Mouse (Mus musculus): ENCODE results near the gene Cyp2c23.
A peak's percentile ranks its signal among the peaks of the same experiment; 100 is the strongest.

The Cyp2c23 gene

DNA sequence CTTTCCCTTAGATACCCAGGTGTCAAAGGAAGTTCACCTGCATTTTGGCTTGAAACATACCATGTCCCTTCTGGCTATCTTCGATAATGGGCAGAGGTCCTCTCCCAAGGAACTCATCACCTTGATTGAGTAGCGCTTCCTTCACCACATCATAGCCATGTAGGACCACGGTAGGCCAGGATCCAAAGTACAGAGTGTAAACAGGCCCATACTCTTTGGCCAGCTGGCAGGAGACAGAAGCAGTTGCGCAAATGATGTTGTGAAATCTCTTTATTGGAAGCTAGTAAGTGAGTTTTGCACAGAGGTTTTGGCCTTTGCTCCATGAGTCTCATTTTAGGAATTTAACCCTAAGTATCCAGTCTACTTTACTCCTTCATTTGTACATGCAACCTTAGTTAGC is 7.5 kb downstream of the Cyp2c23 start:
- peak; percentile 69 for DNase-seq

GRCm38 (mm10) chr19:44019739-44020138 is 9.3 kb downstream of the Cyp2c23 start:
- no peak for DNase-seq

DNA sequence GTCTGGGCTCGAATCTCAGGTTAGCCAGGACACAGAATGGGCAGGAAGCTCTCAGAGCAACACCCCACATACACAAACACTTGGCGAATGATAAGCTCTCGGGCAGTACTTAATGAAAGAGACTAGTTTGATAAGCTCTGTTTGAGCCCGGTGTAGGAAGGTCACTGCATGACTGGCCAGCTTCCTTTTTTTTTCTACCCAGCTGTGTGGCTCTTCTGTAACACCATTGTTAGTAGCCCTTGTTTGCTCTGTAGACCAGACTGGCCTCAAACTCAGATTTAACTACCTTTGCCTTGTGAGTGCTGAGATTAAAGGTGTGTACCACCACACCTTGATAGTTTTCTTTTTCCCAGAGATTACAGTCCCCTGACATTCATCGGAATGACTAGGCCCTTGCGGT is 15.1 kb downstream of the Cyp2c23 start:
- no peak for DNase-seq

- DNase-seq = peak; percentile 58
Measured at GRCm38 (mm10) chr19:44008784-44009183, 20.2 kb downstream of the Cyp2c23 start.

- no peak for DNase-seq
Measured at GRCm38 (mm10) chr19:44007186-44007585, 21.8 kb downstream of the Cyp2c23 start.

DNA sequence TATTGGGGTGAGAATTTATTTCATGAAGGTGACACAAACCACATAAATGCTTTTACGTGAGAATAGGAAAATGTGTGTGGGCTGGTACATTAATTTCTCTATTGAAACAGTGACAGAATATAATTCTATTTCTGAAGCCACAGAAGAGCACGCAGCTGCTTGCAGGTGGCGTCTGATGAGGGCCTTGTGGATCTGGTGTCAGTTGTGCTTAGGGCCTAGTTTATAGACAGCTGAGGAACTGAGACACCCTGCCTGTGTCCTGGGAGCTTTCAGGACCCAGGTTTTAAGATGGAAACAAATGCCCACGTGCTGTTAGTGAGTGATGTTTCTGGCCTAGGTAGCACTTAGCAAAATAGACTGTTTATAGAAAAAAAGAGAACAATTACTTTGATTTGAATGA is 24.0 kb downstream of the Cyp2c23 start:
- no peak for DNase-seq

- no peak for DNase-seq
Measured at GRCm38 (mm10) chr19:44004261-44004660, 24.7 kb downstream of the Cyp2c23 start.

DNA sequence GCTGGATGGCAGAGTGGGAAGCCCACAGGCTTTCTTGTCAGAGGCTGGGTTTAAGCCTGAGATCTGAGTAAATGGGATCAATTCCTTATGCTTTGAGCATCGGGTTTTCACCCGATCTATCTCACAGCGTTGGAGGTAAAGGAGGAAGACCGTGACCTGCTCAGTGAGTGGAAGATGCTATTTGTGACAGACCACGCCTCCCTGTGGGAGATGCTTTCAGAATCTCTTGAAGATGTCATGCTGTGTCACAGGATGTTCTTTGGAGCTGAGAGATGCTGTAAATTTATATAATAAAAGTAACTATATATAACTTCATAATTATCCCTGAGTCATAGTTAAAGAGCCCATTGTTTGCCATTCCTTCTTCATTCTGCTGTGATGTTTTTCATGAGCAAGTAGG is 28.3 kb downstream of the Cyp2c23 start:
- DNase-seq = no peak

- DNase-seq = no peak
Measured at GRCm38 (mm10) chr19:44000061-44000460, 28.9 kb downstream of the Cyp2c23 start.

- no peak for DNase-seq
Measured at GRCm38 (mm10) chr19:43998802-43999527, 30.0 kb downstream of the Cyp2c23 start.

DNA sequence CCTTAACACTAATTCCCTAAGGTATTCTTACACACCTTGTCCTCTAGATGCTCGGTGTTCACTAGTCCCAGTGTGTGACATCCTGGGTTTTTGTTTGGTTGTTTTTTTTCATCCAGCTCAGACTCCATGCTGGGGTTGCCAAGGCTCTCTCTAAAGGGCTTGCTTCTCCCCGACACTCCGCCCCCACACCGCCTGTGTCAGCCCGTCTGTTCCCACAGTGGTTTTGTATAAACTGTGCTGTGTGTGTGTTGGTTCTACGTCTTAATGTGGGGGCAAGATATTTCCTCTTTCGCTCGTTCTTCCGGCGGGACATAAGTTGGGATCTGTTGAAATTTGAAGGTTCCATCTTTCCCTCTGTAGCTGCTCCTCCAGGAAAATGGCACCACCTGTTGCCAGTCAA is 30.9 kb downstream of the Cyp2c23 start:
- no peak for DNase-seq

- peak; percentile 18 for DNase-seq
Measured at GRCm38 (mm10) chr19:43995427-43995826, 33.6 kb downstream of the Cyp2c23 start.

DNA sequence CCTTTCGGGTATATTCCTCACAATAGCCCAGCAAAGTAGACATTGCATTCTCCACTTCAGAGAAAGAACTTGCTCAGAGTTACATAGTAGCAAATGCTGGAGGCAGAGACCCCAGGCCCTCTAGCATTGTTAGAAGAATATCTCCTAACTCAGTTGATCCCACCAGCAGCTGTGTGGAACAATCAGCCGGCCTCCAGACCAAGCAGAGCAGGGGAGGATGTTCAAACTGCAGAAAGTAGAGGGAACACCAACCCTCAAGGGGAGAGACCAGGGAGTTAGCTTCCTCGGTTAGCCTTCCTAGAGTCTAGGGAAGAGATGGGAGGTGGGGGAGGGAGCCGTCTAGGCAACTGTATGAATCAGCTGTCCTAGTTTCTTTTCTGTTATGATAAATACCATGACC is 36.5 kb downstream of the Cyp2c23 start:
- DNase-seq = no peak

DNA sequence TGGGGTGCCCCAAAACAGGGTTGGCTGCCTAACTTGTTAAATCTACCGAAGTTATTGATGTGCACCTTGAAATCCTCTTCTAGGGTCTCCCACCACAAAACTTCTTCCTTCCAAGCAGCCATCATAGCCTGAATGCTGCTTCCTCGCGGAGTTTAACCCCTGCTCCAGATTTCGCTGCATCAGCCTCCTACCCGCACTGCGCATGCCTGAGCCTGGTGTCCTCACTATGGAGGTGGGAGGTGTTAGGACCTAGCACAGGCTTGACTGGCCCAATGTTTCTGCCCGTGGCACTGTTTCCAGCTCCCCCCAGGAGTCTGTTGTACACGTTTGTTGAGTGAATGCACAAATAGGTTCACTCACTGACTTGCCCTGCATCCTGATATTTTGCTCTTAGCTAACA is 38.6 kb downstream of the Cyp2c23 start:
- no peak for DNase-seq

GRCm38 (mm10) chr19:43986069-43986794 is 42.8 kb downstream of the Cyp2c23 start, which contains the start of gene Cpn1:
Gene Cpn1, minus strand, starts transcription at chr19:43986556.
- DNase-seq = no peak

DNA sequence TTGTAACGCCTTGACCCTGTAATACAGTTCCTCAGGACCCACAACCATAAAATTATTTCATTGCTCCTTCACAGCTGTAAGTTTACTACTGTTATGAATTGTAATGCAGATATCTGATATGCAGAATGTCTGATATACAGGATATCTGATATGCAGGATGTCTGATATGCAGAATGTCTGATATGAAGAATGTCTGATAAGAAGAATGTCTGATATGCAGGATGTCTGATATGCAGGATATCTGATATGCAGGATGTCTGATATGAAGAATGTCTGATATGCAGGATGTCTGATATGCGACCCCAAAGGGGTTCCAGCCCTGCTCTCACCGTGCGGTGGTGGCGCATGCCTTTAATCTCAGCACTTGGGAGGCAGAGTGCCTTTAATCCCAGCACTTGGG is 47.0 kb downstream of the Cyp2c23 start:
- no peak for DNase-seq

DNA sequence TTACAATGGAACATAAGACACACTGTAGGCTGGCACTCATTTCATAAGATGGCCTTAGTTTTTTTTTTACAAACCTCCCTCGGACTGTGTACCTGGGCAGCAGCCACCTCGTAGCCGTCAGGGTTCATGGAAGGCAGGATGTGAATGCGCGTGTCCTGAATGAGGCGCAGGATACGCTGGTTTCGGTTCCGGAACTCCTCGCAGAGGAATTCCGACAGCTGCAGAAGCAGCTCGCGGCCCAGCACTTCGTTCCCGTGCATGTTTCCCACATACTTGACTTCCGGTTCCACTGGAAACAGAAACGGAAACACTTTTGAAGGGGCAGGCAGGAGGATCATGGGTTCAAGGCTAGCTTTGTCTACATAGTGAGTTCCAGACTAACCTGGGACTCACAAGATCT is 48.3 kb downstream of the Cyp2c23 start:
- DNase-seq = no peak

DNA sequence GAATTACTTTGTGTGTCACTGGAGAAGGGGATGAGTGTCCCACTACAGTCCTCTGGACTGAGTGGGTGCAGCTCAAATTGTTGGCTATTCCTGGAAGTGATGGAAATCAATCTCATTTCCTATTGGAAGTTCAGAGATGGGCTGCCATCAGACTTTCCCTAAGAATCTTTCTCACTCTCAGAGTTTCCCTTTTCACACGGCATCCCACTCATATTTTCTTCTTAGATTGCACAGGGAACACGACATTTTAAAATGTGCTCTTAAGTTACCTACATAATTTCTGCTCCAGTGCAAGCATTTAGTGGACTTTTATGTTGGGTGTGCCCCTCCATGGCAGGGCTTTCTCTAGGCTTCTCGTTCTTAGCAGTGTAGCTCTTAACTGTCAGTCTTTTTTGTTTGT is 51.2 kb downstream of the Cyp2c23 start:
- no peak for DNase-seq

GRCm38 (mm10) chr19:43976661-43977060 is 52.3 kb downstream of the Cyp2c23 start:
- no peak for DNase-seq

DNA sequence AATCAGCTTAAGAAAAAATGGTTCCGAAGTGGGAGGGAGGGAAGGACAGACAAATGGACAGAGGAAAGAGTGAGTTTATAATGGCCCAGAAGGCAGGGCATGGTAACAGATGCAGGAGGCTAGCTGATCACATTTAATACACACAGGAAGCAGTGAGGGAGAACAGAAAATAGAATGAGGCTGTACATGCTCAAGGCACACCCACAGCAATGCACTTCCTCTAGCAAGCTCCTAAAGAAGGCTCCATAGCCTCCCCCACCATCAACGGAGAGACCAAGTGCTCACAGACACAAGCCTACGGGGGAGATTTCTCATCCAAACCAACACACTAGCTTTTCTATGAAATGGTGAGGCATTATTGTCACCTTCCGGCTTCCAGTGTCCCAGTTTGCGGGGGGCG is 54.8 kb downstream of the Cyp2c23 start:
- no peak for DNase-seq

- no peak for DNase-seq
Measured at GRCm38 (mm10) chr19:43973711-43974110, 55.3 kb downstream of the Cyp2c23 start.

GRCm38 (mm10) chr19:43972129-43972528 is 56.9 kb downstream of the Cyp2c23 start:
- no peak for DNase-seq

DNA sequence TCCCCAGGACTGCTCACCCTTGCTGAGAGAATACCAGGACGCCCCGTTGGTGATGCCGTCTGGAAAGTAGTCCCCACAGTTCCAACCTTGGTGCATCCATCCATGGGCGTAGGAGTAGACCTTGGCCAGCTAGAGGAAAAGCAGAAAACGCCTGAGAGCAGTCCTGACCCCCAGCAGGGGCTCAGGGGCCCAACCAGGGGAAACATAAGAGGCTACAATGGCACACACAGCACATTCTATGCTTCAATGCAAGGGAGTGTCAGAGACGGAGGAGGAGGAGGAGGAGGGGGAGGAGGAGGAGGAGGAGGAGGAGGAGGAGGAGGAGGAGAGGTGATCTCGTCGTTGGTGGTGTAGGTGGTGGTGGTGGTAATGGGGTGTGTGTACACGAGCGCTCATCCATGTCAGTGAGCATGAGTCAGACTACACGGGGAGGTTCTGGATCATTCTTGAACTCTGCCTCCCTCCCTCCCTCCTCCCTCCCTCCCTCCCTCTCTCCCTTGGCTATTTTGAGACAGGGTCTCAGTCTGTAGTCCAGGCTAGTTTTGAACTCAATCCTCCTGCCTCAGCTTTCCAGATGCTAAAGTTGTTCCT is 60.5 kb downstream of the Cyp2c23 start:
- DNase-seq = no peak

- no peak for DNase-seq
Measured at GRCm38 (mm10) chr19:43966481-43966880, 62.5 kb downstream of the Cyp2c23 start.

All from lung, postnatal 14 days (tissue).